Mouse (Mus musculus) embryonic fibroblast, embryonic 13.5 days (primary cell): ENCODE results near the gene Vat1l. TPM values are rescaled to one million over a fixed set of nuclear protein-coding genes. Genes with fewer than 3 reads are reported as not detected.

Experiments used
- H3K27ac ChIP-seq: 2 replicates; pipeline ENCODE4 v1.5.1; 2012; ENCODE audit warnings: low read length, control low read depth, inconsistent platforms; ENCODE audit not compliant: insufficient read depth
- H3K4me1 ChIP-seq: 2 replicates; pipeline ENCODE4 v1.6.1; 2011; ENCODE audit warnings: low read length; ENCODE audit not compliant: control insufficient read depth, insufficient read depth
- H3K4me3 ChIP-seq: 2 replicates; pipeline ENCODE4 v1.5.1; 2011; ENCODE audit warnings: mild to moderate bottlenecking, control low read depth, low read length; ENCODE audit not compliant: insufficient read depth
- CTCF ChIP-seq: IDR thresholded peaks from 2 replicates; pipeline ENCODE4 v1.5.1; 2011; ENCODE audit warnings: mild to moderate bottlenecking, control low read depth, low read length, moderate library complexity, borderline replicate concordance; ENCODE audit not compliant: insufficient read depth
- POLR2A ChIP-seq: IDR thresholded peaks from 2 replicates; pipeline ENCODE4 v1.6.1; 2011; ENCODE audit warnings: low read depth, mild to moderate bottlenecking, control low read depth, low read length, moderate library complexity
- polyA plus RNA-seq: library from polyadenylated mRNA; stranded (reverse); fragments of >200 nt; gene quantifications from 2 replicates; pipeline ENCODE4 v1.2.4, GENCODE M21; 2011; ENCODE audit warnings: low read depth; ENCODE audit not compliant: missing spikeins, insufficient read length

Gene Vat1l
- 1.2 and 3.2 TPM in 2 replicates for polyA plus RNA-seq

DNA sequence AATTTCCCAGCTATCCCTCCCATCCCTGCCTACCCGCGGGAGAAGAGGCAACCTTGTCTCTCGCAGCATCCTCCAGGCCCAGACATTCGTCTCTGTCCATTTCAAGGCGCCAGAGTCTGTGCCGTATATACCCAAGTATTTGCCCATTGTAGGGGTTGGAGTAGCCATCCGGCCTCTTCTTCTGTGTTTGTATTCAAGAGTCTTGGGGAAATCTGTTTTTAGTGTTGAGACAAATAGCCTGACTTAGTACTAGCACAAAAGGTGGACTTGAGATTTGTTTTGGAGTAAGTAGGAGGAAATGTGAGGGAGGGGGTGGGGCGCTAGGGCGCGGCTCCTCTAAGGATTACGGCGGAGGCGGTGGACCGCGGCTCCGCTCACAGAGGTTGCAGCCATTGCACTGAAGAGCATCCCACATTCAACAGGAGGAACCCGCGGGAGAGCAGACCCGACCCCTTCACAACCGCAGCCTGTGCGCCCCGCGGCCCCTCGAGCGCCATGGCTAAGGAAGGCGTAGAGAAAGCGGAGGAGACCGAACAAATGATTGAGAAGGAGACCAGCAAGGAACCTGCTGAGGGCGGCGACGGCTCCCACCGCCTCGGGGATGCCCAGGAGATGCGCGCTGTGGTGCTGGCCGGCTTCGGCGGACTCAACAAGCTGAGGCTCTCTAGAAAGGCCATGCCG is at the start of gene Vat1l:
Vat1l (plus strand) TSS at position 392 of the 681 bp plus-strand sequence.
- H3K27ac ChIP-seq: no peak within 1 kb of the TSS
- no peak for TF ChIP-seq CTCF
- no peak for TF ChIP-seq POLR2A
- H3K4me3 ChIP-seq: peak within 1 kb of the TSS; percentile 67

DNA sequence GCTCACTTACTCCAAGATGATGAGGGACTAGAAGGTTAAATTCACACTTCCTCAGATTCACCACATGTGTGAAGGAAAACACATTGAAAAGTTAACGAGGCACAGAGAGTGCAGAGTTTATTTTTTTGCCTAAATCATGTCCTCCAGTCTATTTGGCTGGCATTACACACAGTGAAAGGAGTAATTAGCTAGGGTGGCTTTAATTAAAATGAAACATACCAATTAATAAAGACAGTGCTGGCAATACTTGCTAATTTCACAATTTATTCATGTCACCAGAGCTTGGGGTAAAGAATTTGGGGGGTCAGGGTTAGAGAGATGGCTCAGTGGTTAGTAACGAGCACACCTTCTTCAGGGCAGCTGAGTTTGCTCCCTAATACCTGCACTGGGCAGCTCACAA is 46.8 kb upstream of the Vat1l start:
- no peak overlapping the region for H3K27ac ChIP-seq
- no peaks in the 10 kb centered on the region for H3K4me1 ChIP-seq
- H3K4me3 ChIP-seq: no peak overlapping the region
- TF ChIP-seq CTCF: no peak
- TF ChIP-seq POLR2A: no peak

More for the DNA sequence above, at the start of gene Vat1l:
- no peaks in the 10 kb centered on the region for H3K4me1 ChIP-seq

DNA sequence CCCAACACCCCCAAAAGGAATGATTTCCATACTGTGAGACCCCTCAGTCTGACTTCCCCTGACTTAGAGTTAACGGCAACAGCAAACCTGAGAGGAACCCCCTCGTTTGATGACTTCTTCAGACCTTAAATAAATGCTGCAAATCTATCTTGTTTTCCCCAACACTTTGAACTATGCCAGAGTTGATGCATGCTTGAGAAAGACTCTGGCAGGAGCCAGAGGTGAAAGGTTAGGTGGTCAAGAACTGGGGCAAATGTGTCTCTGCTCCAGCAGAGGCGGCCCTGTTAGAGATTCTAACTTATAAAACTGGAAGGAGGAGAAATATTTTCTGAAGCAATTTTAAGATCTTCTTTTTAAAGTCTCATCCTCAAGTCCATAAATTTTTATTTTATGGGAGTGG is 45.7 kb upstream of the Vat1l start:
- TF ChIP-seq POLR2A (no peak), CTCF (no peak)
- H3K4me3 ChIP-seq: no peak overlapping the region
- no peaks in the 10 kb centered on the region for H3K4me1 ChIP-seq
- H3K27ac ChIP-seq: no peak overlapping the region

DNA sequence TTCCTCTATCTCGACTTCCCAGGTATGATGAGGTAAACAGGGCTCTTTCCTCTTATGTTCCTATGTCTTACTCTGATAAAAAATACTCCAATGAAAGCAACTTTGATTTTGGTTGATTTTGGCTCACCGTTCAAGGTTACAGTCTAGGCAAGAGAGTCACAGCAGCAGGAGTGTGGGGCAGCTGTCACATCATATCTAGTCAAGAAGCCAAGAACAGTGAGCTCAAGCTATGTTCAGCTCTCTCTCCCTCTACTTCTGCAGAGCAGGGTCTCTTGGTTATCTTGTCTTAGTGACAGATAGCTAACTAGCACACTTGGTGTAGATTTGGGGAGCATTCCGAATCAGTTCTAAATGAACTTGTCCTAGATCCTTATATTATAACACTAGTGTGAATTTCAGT is 41.5 kb upstream of the Vat1l start:
- H3K27ac ChIP-seq: no peak overlapping the region
- TF ChIP-seq CTCF (no peak), POLR2A (no peak)
- H3K4me3 ChIP-seq: no peak overlapping the region
- H3K4me1 ChIP-seq: no peaks in the 10 kb centered on the region

DNA sequence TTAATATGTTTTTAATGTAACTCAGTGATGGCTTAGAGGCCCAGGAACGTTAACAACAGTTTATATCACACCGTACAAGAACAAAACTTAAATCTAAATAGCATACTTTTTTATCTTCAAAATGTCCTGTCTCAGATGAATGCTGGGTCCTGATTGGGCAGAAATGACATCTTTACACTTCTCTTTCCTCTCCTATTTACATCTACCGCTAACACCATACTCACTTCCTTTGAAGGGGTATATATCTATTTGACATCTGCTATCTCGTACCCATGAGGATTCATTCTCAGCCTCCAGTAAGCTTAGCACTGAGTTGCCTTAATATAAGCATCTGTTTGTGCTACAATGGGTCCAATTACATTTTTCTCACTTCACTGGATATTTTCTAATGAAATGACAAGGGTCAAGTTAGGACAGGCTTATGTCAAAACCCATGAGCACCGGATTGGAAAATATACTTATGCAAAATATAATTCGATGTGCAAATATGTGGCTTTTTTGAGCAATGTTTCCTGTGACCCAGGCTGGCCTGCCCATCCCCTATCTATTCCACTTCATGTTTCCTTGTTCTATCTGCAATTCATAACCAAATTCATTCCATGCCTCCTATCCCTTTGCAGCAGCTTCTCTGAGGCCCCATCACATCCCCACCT is 40.8 kb upstream of the Vat1l start:
- no peak for TF ChIP-seq CTCF
- TF ChIP-seq POLR2A: no peak
- Histone ChIP-seq H3K27ac (no peak overlapping the region), H3K4me3 (no peak overlapping the region), H3K4me1 (no peaks in the 10 kb centered on the region)

DNA sequence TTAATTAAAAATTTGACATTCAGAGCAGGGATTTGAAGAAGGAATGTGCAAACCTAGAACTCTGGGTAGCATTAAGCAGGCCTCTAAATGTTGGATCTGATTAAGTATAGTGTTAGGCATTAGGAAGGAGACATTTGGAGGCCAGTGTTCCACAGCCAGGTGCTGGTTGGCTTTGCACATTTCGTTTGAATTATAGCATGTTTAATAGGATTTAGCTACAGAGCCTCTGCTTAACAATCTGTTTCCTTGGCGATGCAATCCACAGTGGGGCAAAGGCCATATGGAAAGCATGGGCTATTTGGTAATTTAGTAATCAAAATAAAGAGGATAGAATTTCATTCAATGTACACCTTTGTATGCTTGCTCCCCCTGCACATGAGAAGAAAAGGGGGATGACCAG is 39.7 kb upstream of the Vat1l start:
- no peak for TF ChIP-seq CTCF
- TF ChIP-seq POLR2A: no peak
- H3K27ac ChIP-seq: no peak overlapping the region

DNA sequence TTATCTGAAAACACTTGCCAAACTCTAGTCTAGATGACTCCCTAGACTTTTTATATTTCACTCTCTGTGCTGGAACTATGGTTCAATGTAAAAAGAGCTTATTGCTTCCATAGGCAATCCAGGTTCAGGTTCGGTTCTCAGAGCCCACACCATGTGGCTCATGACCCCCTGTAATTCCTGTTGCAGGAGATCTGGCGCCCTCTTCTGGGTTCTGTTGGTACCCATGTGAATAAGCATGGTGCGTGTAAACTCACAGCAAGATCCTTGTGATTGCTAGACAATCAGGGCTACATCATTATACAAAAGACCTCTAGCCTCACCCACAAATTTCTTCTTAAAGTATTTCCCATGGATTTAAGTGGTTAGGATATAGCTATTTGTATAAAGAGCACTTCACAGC is 28.7 kb upstream of the Vat1l start:
- Histone ChIP-seq H3K4me3 (no peak overlapping the region), H3K4me1 (no peaks in the 10 kb centered on the region)
- TF ChIP-seq POLR2A (no peak), CTCF (no peak)

More for the DNA sequence above, 39.7 kb upstream of the Vat1l start:
- Histone ChIP-seq H3K4me3 (no peak overlapping the region), H3K4me1 (no peaks in the 10 kb centered on the region)

DNA sequence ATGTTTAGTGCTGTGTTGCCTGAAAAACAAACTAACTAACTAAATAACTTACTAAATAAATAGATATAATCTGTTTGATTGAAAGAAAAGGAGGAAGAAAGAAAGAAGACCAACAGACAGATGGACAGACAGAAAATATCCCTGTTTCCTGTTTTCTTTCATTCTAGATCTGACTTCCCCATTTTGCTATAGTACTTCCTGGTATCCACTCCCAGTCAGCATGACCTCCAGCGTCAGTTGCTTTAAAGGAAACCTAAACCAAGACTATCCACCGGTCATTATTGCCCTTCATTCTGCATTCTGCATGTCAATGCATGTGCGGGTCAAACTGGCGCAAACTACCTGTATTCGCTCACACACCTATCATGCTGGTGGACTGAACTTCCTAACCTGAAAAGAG is 12.1 kb upstream of the Vat1l start:
- Histone ChIP-seq H3K4me1 (no peaks in the 10 kb centered on the region), H3K4me3 (no peak overlapping the region), H3K27ac (no peak overlapping the region)
- TF ChIP-seq POLR2A (no peak), CTCF (no peak)

More for the DNA sequence above, 28.7 kb upstream of the Vat1l start:
- no peak overlapping the region for H3K27ac ChIP-seq

DNA sequence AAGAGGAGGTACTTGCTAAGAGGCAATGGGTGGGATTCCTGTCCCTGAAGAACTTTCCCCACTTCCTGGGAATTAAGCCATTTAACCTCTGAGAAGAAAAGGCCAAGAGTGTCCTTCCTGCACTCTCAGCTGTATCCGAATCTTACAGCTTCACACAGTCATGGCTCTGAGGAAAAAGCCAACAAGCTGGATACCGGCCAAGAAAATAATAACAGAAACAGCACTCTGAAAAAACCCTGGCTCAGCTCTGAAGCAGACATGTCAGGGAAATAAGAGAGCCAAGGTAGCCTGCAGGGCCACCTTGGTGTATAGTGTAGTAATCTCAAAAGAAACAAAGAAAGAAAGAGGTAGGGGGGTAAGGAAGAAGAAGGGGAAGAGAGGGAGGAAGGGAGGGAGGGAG is 6.4 kb upstream of the Vat1l start:
- no peaks in the 10 kb centered on the region for H3K4me1 ChIP-seq
- no peak overlapping the region for H3K4me3 ChIP-seq
- TF ChIP-seq CTCF (no peak), POLR2A (no peak)
- H3K27ac ChIP-seq: no peak overlapping the region

DNA sequence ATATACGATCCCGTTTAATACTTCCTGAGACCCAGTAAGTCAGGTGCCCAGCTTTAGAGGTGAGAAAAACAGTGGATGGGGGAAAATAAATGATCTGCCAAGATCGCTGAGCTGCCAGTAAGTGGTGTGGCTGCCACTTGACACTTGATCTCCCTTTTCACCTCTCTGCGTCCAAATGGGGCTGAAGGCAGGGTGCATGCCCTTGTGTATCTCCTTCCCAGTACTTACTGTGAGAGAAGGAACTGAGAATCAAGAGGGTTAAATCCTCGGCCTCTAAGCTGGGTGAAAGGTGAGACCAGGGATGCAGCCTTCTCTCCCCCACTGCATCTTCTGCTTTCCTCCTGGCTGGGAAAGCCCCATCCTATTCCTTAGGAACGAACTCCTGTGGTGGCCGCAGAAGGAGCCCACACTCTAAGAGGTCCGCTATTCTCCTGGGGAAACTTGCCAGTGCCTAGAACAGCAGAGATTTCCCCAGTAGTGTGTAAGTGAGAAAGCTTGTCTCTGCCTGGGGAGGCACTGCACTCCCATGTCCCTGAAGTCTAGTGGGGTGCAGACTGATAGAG is 1.1 kb downstream of the Vat1l start:
- no peak for TF ChIP-seq POLR2A
- Histone ChIP-seq H3K4me1 (no peaks in the 10 kb centered on the region), H3K4me3 (peak overlapping the region; percentile 3; the same call in 1 of the 2 replicates), H3K27ac (no peak overlapping the region)
